30 mouse cellular contexts compared by ENCODE assay signal in genomic region chr2:30904991-30905390, GRCm38 (mm10). TPM values are rescaled to one million over a fixed set of nuclear protein-coding genes. Genes with fewer than 3 reads are reported as not detected.
A peak's percentile ranks its signal among the peaks of the same experiment; 100 is the strongest.
DNase-seq lines count a peak whose midpoint lies in the region; ATAC-seq lines count a peak whose summit lies in the region.
"Had no signal": no experiment of that assay in that cellular context is flagged by ENCODE, and none has a peak within 500 bp of the region (broad histone marks: within the 10 kb centered on the region; RNA-seq: fewer than 3 reads in every experiment).

No protein-coding gene starts in this region.

- H3K4me2 ChIP-seq in limb, embryonic 13.5 days (replicated peaks), result no peak overlapping the region
- H3K4me2 ChIP-seq: embryonic facial prominence, embryonic 13.5 days; forebrain, embryonic 15.5 days; hindbrain, embryonic 12.5 days; limb, embryonic 15.5 days; liver, embryonic 13.5 days; midbrain, embryonic 13.5 days had no signal

- H3K4me3 ChIP-seq in limb, embryonic 13.5 days, result no peak overlapping the region
- H3K4me3 ChIP-seq in limb, embryonic 10.5 days, result no peak overlapping the region
- H3K4me3 ChIP-seq: embryonic facial prominence, embryonic 13.5 days; forebrain, embryonic 10.5 days; forebrain, embryonic 15.5 days; gastrocnemius, adult 2 months; hindbrain, embryonic 12.5 days; limb, embryonic 15.5 days; liver, embryonic 13.5 days; megakaryocyte, embryonic 14.5 days; midbrain, embryonic 13.5 days had no signal

- no peak overlapping the region for H3K27ac ChIP-seq in limb, embryonic 13.5 days
- H3K27ac ChIP-seq in limb, embryonic 10.5 days, result no peak overlapping the region
- H3K27ac ChIP-seq: embryonic facial prominence, embryonic 13.5 days; forebrain, embryonic 10.5 days; forebrain, embryonic 15.5 days; gastrocnemius, adult 2 months; hindbrain, embryonic 12.5 days; liver, embryonic 13.5 days; midbrain, embryonic 13.5 days had no signal

- 73% methylated on average over 7 of the region's 7 CpGs for WGBS in limb, embryonic 13.5 days
- 72% methylated on average over 7 of the region's 7 CpGs for WGBS in limb, embryonic 10.5 days

- peak; percentile 33 to 36 for DNase-seq in cerebellum, adult 18-20 months
- no peak for DNase-seq in cerebellum, adult 11-12 months
- peak; percentile 24 to 38 for DNase-seq in cerebellum, postnatal 36 days
- no peak for DNase-seq in cerebellum, adult 9-10 months
- no peak for DNase-seq in limb, embryonic 10.5 days (ENCODE audit: low spot score)
- peak; percentile 35 to 77 for DNase-seq in adrenal gland, postnatal 36 days
- no peak for DNase-seq in layer of hippocampus, adult 11-12 months (ENCODE audit: low spot score)
- DNase-seq: gastrocnemius, adult 2 months; gastrocnemius, postnatal 36 days; heart, adult 18-20 months; heart, postnatal 14 days; kidney, adult 9 months; kidney, postnatal 10 days; liver, embryonic 13.5 days; lung, adult 18-20 months; lung, postnatal 4 days; thymus, adult 2 months; thymus, postnatal 36 days had no signal

- H3K9ac ChIP-seq in limb, embryonic 13.5 days, result 0 out of 2 replicates have a peak overlapping the region, but pooled peaks have one; percentile 25
- H3K9ac ChIP-seq: embryonic facial prominence, embryonic 13.5 days; forebrain, embryonic 15.5 days; hindbrain, embryonic 12.5 days; limb, embryonic 15.5 days; liver, embryonic 13.5 days; midbrain, embryonic 13.5 days had no signal

- H3K27me3 ChIP-seq in limb, embryonic 13.5 days, result no peaks in the 10 kb centered on the region
- H3K27me3 ChIP-seq in limb, embryonic 10.5 days (ENCODE audit: low read depth, poor library complexity, severe bottlenecking), result peaks cover 25% of the 10 kb centered on the region
- H3K27me3 ChIP-seq: embryonic facial prominence, embryonic 13.5 days; limb, embryonic 15.5 days had no signal

- no peaks in the 10 kb centered on the region for H3K9me3 ChIP-seq in limb, embryonic 13.5 days
- no peaks in the 10 kb centered on the region for H3K9me3 ChIP-seq in limb, embryonic 10.5 days (replicated peaks)
- H3K9me3 ChIP-seq: embryonic facial prominence, embryonic 13.5 days; forebrain, embryonic 10.5 days; forebrain, embryonic 15.5 days; hindbrain, embryonic 12.5 days; limb, embryonic 15.5 days; liver, embryonic 13.5 days; megakaryocyte, embryonic 14.5 days; midbrain, embryonic 13.5 days had no signal

- no peak for ATAC-seq in limb, embryonic 13.5 days (ENCODE audit: low FRiP score, low read depth)
- ATAC-seq: CD4-positive, CD25-positive, alpha-beta regulatory T cell, adult 4 months; forebrain, embryonic 15.5 days; intestine, embryonic 16.5 days; lung, postnatal 0 days; midbrain, embryonic 13.5 days had no signal

- no peaks in the 10 kb centered on the region for H3K36me3 ChIP-seq in limb, embryonic 13.5 days
- peaks cover 3% of the 10 kb centered on the region; the same call in 1 of the 2 replicates for H3K36me3 ChIP-seq in limb, embryonic 10.5 days
- H3K36me3 ChIP-seq: embryonic facial prominence, embryonic 13.5 days; forebrain, embryonic 10.5 days; forebrain, embryonic 15.5 days; hindbrain, embryonic 12.5 days; liver, embryonic 13.5 days; midbrain, embryonic 13.5 days had no signal

- peaks cover 34% of the 10 kb centered on the region for H3K4me1 ChIP-seq in limb, embryonic 13.5 days
- peaks cover 34% of the 10 kb centered on the region for H3K4me1 ChIP-seq in limb, embryonic 10.5 days
- H3K4me1 ChIP-seq: liver, embryonic 13.5 days had no signal

RNA-seq across cellular contexts. Expression of gene Ptges, which starts 24.7 kb away (rescaled TPM):
- 14.1 and 16.4 TPM in 2 replicates for polyA plus RNA-seq in limb, embryonic 13.5 days (2015; fragmentation: Nextera tagmentation; extraction: Ambion mirVana)
- polyA plus RNA-seq in limb, embryonic 10.5 days (2016; fragmentation: Nextera tagmentation; extraction: Ambion mirVana), result 10.1 and 11.8 TPM in 2 replicates
- 10 to 100 TPM; 22.4 to 34.9 TPM for total RNA-seq in adrenal gland, postnatal 36 days (2021)
- total RNA-seq: common myeloid progenitor, adult 5-6 weeks had no signal
- polyA plus RNA-seq: CD4-positive, CD25-positive, alpha-beta regulatory T cell, adult 4 months had no signal

RNA-seq across cellular contexts. Expression of gene Tor1b, which starts 47.8 kb away (rescaled TPM):
- 33.0 and 33.5 TPM in 2 replicates for polyA plus RNA-seq in limb, embryonic 13.5 days (2015; fragmentation: Nextera tagmentation; extraction: Ambion mirVana)
- polyA plus RNA-seq in limb, embryonic 10.5 days (2016; fragmentation: Nextera tagmentation; extraction: Ambion mirVana), result 26.7 and 27.6 TPM in 2 replicates
- total RNA-seq in adrenal gland, postnatal 36 days (2021), result 10 to 100 TPM; 53.0 to 53.3 TPM

Comparison
In these comparisons a context has a peak if more than half of its experiments do, and no peak if none do; other contexts are left out.
1. DNase-seq: peak in cerebellum, adult 18-20 months (2 of 2), cerebellum, postnatal 36 days (2 of 2) and adrenal gland, postnatal 36 days (2 of 2); none in cerebellum, adult 11-12 months (single experiment), cerebellum, adult 9-10 months (single experiment), limb, embryonic 10.5 days (single experiment) and layer of hippocampus, adult 11-12 months (single experiment).